Mouse (Mus musculus) spleen, postnatal 14 days (tissue): ENCODE results near the gene Smad3.

Experiments used
- DNase-seq, 2 experiments: peaks; one replicate each; pipeline ENCODE4 v3.0.0; 2021 to 2022; ENCODE audit warnings: low spot score in 2 of 2

Gene Smad3

GRCm38 (mm10) chr9:63772452-63772851 lies 14.7 kb upstream of the Smad3 start:
- DNase-seq = no peak

GRCm38 (mm10) chr9:63771676-63772075 lies 13.9 kb upstream of the Smad3 start:
- DNase-seq = no peak

GRCm38 (mm10) chr9:63761367-63762094 lies 3.7 kb upstream of the Smad3 start:
- DNase-seq = no peak

GRCm38 (mm10) chr9:63760783-63761182 lies 3.0 kb upstream of the Smad3 start:
- DNase-seq = no peak

GRCm38 (mm10) chr9:63759973-63760722 lies 2.4 kb upstream of the Smad3 start:
- no peak for DNase-seq

- peak; percentile 57 to 60 for DNase-seq
Observed at GRCm38 (mm10) chr9:63758641-63759391, 1.0 kb upstream of the Smad3 start.

- no peak for DNase-seq
Observed at GRCm38 (mm10) chr9:63757462-63757772, 377 bp downstream of the Smad3 start.

GRCm38 (mm10) chr9:63756581-63757461 lies 973 bp downstream of the Smad3 start:
- no peak for DNase-seq

- no peak for DNase-seq
Observed at GRCm38 (mm10) chr9:63755671-63756543, 1.9 kb downstream of the Smad3 start.

- no peak for DNase-seq
Observed at GRCm38 (mm10) chr9:63754556-63755510, 3.0 kb downstream of the Smad3 start.

- no peak for DNase-seq
Observed at GRCm38 (mm10) chr9:63754039-63754438, 3.8 kb downstream of the Smad3 start.

GRCm38 (mm10) chr9:63753359-63753758 lies 4.4 kb downstream of the Smad3 start:
- no peak for DNase-seq

- DNase-seq = no peak
Observed at GRCm38 (mm10) chr9:63752576-63752975, 5.2 kb downstream of the Smad3 start.

GRCm38 (mm10) chr9:63751325-63751724 lies 6.5 kb downstream of the Smad3 start:
- no peak for DNase-seq

- no peak for DNase-seq
Observed at GRCm38 (mm10) chr9:63750360-63750974, 7.3 kb downstream of the Smad3 start.

GRCm38 (mm10) chr9:63749296-63749915 lies 8.4 kb downstream of the Smad3 start:
- no peak for DNase-seq

GRCm38 (mm10) chr9:63747645-63748295 lies 10.0 kb downstream of the Smad3 start:
- DNase-seq = no peak

- DNase-seq = no peak
Observed at GRCm38 (mm10) chr9:63746980-63747379, 10.8 kb downstream of the Smad3 start.
